Mouse (Mus musculus) mesoderm, embryonic 11.5 days (tissue): ENCODE measurements around the gene Ubr7.

Source experiments
- DNase-seq: peaks from one replicate; pipeline ENCODE4 v3.0.0-alpha.2; 2012; ENCODE audit warnings: low read depth, low spot score

The Ubr7 gene

DNA sequence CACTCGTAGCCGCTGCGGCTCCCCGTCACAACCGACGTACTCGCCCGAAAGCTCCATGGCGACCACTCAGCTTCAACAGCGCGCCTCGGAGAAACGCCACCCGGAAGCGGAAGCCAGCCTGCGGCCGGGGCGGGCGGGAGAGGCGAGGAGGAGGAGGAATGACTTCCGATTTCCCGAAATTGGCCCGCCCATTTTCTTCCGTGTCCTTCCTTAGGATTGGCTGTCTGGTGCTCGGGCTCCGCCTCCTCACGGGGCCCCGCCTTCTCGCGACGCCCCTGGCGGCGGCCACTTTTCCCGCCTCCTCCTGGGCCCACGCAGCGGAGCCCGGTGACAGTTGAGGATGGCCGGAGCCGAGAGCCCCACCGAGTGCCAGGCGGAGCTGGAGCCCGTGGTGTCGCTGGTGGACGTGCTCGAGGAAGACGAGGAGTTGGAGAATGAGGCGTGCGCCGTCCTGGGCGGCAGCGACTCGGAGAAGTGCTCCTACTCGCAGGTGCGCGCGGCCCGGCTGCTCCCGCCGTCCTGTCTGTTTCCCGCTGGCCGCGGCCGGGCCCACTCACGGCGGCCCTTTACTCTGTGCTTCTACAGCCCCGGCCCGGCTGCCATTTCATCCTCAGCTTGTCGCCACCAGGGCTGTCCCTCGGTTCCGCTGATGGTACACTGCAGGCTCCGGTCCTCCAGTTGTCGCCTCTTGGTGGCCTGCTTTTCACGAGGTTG is at the start of gene Ubr7, which contains the start of the genes Gm28051 and Gon7:
Gene Ubr7 (plus strand): TSS at position 279 of the 714 bp plus-strand sequence.
Gene Gm28051 (minus strand): TSS at position 77 of the 714 bp plus-strand sequence.
Gene Gon7 (minus strand): TSS at position 115 of the 714 bp plus-strand sequence.
- peak; percentile 98 for DNase-seq

DNA sequence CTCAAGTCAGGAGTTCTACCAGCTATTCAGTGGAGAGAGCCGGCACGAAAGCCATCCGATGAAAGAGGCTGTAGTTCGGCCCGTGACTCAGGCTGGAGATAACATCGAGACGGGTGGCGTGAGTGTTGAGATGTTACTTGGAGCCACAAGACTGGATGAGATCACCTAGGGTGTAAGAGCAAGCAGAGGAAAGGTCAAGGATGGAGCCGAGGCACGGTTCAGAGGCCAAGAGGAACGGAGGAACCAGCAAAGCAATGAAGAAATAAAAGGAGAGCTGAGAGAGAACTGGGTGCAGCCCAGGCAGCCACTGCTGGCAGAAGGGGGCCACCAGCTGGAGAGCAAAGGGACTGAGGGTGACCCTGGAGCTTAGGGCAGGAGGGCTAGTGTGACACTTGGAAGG is 49.5 kb upstream of the Ubr7 start:
- DNase-seq, result no peak

DNA sequence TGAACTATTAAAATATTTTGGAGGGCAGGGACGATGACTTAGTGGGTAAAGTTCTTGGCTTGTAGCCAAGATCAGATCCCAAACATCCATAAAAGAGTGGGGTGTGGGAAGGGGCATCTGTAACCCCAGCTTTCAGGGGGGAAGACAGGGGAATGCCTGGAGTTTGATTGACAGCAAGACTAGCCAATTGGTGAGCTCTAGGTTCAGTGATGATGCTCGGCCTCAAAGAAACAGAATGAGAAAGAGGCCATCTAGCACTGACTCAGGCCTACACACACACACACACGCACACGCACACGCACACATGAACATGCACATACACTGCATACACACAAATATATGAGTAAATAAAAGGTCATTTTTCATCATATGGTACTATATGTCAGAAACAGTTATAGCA is 47.9 kb upstream of the Ubr7 start:
- no peak for DNase-seq

DNA sequence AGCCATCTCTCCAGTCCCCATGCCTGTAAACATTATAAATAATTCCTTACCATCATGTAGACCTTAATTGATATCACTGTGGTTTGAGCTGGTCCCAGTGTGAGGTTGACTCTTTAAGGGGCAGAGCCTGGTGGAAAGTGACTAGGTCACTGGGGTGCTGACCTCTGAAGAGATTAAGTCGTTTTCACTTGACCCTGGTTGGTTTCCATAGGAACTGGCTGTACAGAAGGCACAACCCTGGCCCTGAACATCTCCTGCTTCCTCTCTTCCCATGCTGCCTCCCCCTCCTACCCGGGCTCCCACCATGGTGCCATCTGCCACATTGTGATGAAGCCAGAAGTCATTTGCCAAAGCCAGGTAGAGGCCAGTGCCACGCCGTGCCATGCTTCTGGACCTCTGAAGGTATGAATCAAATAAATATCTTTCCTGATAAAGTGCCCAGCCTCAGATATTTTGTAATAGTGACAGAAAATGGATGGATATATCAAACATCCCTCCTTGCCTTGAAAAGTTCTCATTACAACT is 46.9 kb upstream of the Ubr7 start:
- no peak for DNase-seq

DNA sequence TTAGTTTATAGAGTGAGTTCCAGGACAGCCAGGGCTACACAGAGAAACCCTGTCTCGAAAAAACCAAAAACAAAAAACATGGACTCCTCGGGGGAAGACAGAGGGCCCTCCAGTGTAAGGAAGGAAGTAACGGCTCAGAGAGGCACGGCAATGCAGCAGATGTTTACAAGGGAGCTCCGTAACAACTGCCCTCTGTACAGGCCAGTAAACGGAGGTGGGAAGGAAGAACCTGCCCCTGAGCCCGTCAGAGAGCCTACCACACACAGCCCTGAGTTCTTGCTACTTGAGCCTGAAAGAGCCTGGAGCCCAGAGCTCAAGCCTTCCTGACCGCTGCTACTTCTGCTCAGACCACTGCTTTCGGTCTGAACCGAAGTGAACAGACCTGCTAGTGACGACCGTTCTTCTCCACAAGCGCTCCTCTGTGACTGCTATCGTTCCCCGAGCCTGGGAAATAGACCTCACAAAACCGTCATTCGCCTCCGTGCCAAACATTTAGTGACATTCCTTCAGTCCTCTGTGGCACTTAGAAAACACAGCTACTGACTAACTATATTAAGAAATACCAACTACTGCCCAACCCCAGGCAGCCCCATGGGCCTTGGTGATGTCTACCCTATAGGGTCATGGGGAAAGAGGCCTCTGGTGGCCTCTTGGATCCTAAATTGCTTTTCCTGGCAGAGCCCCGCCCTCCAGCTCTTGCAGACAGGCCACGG is 44.5 kb upstream of the Ubr7 start:
- no peak for DNase-seq

DNA sequence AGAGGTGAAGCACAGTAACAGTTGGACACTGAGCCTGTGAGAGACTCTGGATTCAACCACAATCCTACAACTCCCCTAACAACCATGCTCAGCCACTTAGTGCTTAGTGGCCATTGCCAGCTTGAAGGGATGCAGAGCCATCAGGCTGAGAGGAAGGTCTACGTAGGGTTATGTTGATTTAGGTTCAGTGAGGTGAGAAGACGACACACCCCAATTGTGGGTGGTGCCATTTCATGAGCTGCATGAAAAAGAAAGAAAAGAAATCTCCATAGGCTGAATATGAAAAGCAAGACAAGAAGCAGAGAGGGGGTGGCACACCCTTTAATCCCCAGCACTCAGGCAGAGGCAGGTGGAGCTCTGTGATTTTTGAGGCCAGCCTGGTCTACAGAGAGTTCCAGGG is 43.7 kb upstream of the Ubr7 start:
- DNase-seq, result no peak

DNA sequence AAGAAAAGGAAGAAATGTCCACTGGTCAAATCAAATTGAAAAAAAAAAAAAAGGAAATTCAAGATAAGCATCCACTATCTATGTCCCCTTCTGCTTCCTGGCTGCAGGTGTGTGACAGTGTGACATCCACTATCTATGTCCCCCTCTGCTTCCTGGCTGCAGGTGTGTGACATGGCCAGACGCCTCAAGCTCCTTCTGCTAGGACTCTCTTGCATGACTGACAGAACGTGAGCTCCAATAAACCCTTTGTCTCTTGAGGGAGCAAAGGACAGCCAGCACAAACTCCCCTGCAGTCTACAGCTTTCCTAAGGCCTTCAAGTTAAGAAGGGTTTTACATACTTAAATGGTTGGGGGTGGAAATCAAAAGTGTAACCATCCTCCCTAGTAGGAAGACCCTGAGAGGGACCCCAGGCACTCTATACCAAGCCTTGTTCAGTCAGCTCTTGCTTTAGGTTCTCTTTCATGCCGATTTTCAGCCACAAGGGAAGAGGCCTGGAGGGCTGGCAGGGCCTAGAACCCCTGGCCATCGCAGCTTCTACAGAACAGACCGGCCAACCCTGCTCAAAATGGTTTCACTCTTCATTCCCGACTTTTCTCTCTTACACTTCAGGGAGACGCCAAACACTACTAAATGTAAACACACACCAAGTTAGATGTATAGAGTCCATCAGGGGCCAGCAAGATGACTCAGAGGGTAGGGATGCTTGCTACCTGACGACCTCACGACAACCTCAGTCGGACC is 42.9 kb upstream of the Ubr7 start:
- no peak for DNase-seq

DNA sequence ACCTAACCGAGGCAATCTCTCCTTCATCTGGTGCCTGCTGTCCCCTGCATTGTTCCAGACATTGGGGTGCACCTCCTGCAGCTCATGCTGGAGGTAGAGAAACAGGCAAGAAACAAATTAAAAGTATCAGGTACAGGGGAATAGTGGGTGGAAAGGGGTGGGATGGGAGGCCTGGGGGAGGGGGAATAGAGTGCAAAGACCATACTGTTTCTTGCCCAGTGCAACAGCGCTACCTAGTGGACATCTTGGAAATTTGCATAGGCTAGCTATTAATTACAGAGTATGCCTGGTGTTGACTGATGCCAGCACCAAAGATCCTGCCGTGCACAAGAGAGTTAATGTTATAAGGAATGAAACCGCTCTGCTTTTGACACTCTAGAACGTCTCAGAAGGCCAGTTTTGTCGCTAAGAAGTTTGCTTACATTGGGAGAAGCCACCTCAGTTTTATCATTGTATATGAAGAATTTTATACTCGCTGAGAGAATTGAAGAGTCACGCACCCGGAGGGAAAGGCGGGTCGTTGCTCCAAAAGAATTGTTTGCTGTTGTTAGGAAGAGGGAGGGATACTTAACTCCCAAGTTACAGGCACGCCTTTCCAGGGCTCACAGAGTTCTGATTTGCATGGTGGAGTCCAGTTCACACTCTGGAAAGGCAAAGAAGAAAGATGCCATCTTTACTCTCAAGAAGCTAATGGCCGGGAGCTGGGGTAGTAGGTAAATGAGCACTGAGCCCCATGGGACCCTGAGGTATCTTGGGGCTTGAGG is 38.0 kb upstream of the Ubr7 start:
- peak; percentile 77 for DNase-seq

DNA sequence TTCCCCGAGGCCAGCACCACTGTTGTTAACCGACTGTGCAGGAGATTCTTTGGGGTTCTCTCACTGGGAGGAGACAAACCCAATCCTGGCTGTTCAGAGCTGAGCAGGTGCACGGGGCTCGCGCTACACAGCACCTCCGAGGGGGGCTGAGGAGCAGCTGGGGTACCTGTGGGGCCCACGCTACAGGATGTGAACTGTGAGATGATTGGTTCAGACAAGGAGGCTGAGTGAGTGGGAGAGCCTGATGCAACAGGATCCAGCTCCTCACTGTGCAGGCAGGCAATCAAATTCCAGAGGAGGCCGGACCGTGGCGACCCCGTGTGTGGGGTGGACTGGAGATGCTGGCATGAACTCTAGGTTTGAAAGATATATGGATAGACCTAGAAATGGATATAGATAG is 35.3 kb upstream of the Ubr7 start:
- DNase-seq, result no peak

DNA sequence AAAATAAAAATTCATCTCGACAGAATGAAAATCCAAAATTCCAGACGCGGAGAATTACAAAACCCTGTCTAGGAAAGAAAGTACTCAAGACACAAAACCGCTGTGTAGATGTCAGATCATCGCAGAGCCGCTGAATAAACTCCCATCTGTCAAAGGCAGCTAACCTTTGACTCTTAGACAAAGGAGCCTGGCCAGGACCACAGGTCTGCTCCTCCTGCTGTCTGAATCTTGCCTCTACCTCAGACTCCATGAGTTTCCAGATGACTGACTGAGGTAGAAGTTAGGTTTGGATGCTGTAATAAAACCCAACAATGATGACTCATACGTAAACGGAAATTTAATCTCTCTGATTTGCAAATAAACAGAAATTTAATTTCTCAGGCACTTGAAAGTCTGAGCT is 34.8 kb upstream of the Ubr7 start:
- no peak for DNase-seq

DNA sequence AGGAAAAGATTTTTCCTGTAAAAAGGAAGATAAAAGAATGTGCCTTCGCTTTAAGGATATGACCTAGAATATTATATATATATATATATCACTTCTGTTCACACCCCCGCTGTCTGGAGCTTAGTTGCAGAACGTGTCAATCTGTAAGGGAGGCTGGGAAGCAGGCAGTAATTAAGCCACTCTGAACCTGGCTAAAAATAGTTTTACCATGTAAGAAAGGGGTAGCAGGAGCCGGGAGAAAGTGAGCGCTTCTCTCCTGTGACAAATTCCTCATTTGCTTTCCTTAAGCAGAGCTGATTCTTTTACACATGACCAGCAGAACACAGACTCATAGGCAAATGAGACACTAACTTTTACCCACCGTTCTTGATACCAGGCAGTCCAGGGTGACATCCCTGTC is 33.9 kb upstream of the Ubr7 start:
- no peak for DNase-seq

DNA sequence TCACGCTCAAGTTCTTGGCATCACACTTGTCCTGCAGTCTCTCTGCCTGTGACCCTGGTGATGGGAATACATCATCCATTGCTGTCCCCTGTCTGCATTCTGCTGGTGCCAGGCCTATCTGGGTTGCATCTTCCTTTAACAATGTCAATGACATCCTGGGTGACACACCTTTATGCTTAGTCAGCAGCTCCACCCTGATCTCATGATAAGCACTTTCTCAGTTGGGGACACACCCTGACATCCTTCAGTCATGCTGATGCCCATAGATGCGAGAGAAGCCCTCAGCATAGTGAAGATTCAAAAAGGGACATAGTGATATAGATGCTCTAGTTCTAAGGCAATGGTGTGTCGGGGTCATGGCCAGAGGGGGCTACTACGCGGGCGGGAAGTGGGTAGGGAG is 32.6 kb upstream of the Ubr7 start:
- DNase-seq, result no peak

DNA sequence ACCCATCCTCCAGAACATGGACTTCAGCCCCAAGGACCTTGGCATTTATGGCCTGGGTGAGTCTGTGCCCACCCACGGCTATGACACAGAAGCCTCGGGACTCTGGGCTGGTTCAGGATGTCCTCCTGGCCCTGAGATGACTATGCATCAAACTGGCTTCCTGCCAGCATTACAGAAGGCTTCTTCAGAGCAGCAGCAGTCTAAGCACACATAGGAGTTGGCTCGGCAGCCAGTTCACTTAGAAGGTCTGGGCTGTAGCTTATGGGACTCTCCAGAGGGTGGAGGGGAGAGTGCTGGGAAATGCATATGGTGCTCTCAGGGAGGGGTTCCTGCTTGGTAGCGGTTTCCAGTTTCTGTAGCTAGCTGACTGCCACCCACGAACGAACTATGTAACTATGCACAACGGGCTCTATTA is 32.0 kb upstream of the Ubr7 start:
- DNase-seq, result no peak

DNA sequence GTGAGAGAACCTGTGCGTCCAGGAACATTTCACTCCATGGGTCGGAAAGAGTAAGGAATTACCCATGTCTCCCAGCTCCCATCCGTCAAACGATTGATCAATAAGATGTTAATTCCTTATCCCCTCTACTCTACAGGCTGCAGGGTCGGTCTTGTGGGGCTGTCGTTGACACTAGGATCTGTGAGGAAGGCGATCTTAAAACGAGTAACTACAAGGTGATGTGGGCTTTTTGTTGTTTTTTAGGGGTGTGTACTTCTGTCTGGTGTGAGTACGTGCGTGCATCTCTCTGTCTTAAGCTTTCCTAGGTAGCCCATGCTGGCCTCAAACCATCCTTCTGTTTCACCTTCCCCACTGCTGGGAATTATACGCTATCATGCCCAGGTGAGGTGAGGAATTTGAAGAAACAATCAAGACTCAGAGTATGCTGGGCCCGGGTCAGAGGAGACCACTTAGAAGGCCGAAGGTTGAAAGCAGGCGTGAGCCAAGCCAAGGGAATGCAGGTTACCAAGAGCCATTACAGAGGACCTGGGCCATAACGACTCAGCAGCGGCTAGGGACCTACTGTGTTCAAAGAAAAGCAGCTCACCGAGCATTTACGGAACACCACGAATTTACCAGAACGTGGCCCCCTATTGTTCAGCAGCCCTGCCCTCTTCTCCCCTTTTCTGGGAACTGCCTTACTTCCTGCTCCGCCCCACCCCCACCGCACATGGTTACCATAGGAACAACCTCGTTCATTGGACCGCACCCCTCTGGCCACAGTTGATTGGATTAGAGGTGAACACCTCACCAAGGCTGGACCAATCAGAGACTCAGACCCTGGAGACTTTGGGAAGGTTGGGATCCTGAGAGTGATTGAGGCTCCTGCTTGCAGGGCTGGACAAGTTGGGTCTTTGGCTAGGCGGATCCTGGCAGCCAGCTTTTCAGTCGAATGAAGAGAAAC is 27.6 kb upstream of the Ubr7 start:
- peak; percentile 94 for DNase-seq

DNA sequence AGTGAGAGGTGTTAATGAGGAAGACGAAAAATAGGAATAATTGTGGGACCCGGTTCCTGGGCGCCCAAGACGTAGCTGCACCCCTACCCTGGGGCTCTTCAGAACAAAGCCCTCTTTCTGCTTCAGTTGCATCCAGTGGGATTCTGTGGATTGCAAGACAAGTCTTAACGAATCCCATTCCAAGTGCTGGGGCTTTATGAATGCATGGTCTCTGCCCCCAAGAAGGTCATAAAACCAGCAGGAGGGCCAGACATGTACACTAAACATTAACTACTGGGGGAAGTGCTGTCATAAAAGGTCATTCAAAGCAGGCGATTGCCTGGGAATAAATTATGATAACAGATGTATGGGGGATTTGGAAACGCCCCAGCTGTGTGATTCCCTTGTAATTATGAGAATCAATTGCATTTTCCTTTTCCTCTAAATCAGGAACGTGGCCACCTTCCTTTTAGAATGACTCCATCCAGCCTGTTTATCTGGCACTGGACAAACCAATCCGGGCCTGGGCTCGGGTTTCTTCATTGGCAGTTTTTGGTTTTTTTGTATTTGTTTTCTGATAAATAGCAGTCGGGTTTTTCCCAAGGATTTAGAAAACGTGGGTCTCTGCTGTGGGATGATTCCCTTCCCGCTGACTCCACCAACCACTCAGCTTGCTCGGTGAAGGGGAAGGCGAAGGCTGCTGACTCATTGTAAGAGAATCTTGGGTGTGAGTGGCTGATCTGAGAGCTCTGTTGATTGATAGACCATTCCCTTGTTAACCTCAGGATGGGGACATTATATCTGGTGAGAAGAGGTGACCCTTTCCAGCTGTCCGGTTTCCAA is 26.8 kb upstream of the Ubr7 start:
- DNase-seq, result peak; percentile 69

DNA sequence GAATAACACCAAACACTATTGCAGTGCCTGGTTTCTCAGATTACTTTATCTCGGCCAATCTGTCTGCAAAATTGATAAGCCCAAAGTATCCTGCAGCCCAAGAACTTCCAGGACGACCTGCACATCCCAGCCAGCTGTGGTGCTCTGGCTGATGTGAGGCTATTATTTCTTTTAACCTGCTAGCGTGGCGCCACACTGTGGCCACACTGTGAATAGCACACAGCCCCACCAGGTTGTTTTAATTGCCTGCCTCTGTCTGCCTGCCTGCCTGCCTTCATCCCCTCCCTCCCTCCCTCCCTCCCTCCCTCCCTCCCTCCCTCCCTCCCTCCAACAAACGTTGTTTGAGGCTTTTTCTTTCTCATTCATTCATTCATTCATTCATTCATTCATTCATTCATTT is 24.4 kb upstream of the Ubr7 start:
- DNase-seq, result peak; percentile 79

DNA sequence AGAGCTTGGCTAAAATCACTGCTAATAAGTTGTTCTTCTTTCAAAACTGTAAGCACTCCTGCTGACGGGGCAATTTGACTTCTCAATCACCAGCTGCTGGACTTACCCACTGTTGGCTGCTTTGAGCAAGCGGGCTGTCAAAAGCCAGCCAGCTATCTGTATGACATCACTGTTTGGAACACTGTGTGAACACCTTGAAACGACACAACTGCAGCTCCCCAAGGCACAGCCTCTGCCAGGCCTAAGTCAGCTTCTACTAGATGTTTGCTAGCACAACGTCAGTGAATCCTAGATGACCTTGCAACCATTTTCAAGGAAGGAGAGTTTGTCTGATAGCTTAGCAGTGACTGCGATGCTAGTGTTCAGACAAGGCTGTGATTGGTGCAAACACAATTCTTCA is 18.7 kb upstream of the Ubr7 start:
- no peak for DNase-seq

DNA sequence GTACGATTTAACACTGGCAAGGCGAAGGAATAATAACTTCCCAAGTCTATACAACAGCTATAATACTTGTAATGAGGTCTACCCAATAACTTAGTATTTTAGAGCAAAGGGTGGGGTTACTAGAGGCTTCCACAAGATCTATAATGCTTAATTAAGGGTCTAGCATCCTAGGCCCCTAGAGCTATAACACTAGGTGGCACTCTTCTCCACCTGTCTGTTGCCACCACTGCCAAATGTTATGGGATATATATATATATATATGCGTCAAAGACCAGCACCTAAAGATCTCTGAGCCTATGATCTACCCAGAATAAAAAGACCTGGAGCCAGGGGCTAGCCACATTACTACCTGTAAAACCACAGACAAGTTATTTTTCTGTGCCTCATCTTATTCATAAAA is 17.5 kb upstream of the Ubr7 start:
- no peak for DNase-seq

DNA sequence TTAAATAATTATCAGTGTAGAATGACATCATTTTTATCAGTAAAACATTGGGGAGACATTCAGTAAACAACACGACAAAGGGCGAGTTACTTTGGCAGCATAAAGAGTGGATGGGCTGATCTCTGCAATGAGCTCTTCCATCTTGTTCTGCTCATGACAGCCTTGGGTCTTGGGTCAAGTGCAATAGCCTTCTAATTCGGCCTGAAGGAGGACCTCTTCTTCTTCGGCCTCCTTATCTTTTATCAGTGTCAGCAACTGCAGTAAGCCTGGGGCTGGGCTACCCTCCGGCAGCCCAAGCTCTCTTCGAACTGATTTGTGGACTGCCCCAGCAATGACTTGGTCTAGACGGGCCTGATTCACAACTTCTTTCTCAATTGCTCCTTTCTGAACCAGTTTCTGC is 15.7 kb upstream of the Ubr7 start:
- DNase-seq, result no peak
